Mouse (Mus musculus) megakaryocyte, embryonic 14.5 days (primary cell): ENCODE data around the gene Ntn1.

ENCODE experiments used
- FLI1 ChIP-seq: IDR thresholded peaks from 2 replicates; pipeline ENCODE4 v1.6.1; 2012; ENCODE audit warnings: low read length, inconsistent platforms, mixed read lengths
- GATA1 ChIP-seq: IDR thresholded peaks from 3 replicates; pipeline ENCODE4 v1.6.1; 2012; ENCODE audit warnings: mixed read lengths, low read length, inconsistent platforms, borderline replicate concordance

DNA sequence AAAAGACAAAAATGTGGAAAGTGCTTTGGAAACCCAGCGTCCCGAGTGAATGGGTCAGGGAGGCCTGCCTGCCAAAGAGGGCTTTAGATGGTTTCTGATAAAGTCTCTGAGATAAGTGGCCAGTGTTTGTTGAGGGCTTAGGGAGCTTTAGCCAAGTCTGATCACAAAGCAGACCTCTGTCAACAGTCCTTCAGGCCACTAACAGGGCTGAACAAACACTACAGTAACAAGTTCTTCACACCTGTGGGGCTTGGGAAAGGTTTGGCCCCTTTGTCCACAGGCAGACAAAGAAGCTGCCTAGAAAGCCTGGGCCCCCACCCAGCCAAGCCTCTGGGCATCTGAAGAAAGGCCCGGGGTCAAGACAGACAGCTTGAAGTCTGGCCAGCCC is 114.9 kb downstream of the Ntn1 start:
- TF ChIP-seq GATA1: no peak
- TF ChIP-seq FLI1: no peak
